Mouse (Mus musculus) cerebral cortex, adult 2 months (tissue): ENCODE results near the gene Tmem44.

Experiments
- WGBS: fragments of 180-500 bp; shearing (Covaris S2); methylation state at CpG from one replicate; pipeline ENCODE4 v1.1.7; 2018; 5-methylcytosine and 5-hydroxymethylcytosine counted together

Tmem44 gene

GRCm38 (mm10) chr16:30499126-30499857 is 51.4 kb downstream of the Tmem44 start:
- WGBS: 58% methylated on average over 16 of the region's 16 CpGs

GRCm38 (mm10) chr16:30497307-30497706 is 53.3 kb downstream of the Tmem44 start:
- WGBS: 92% methylated on average over 5 of the region's 5 CpGs

- WGBS: 94% methylated on average over 6 of the region's 6 CpGs
Measured at GRCm38 (mm10) chr16:30494883-30495282, 55.8 kb downstream of the Tmem44 start.

GRCm38 (mm10) chr16:30491742-30492141 is 58.9 kb downstream of the Tmem44 start:
- WGBS: 78% methylated on average over 4 of the region's 4 CpGs

- 64% methylated on average over 2 of the region's 2 CpGs for WGBS
Measured at GRCm38 (mm10) chr16:30490791-30491190, 59.9 kb downstream of the Tmem44 start.

- 85% methylated on average over 4 of the region's 4 CpGs for WGBS
Measured at GRCm38 (mm10) chr16:30490316-30490715, 60.3 kb downstream of the Tmem44 start.

- 72% methylated on average over 4 of the region's 4 CpGs for WGBS
Measured at GRCm38 (mm10) chr16:30489662-30490061, 61.0 kb downstream of the Tmem44 start.

GRCm38 (mm10) chr16:30486498-30486897 is 64.1 kb downstream of the Tmem44 start:
- WGBS: 84% methylated on average over 4 of the region's 4 CpGs

- WGBS: 94% methylated on average over 5 of the region's 5 CpGs
Measured at GRCm38 (mm10) chr16:30477791-30478190, 72.9 kb downstream of the Tmem44 start.

- WGBS: 89% methylated on average over 3 of the region's 3 CpGs
Measured at GRCm38 (mm10) chr16:30477006-30477405, 73.6 kb downstream of the Tmem44 start.

- WGBS: 45% methylated on average over 10 of the region's 10 CpGs
Measured at GRCm38 (mm10) chr16:30475633-30476461, 74.8 kb downstream of the Tmem44 start.

GRCm38 (mm10) chr16:30472447-30472846 is 78.2 kb downstream of the Tmem44 start:
- 59% methylated on average over 5 of the region's 5 CpGs for WGBS

- WGBS: 85% methylated on average over 2 of the region's 2 CpGs
Measured at GRCm38 (mm10) chr16:30471912-30472311, 78.7 kb downstream of the Tmem44 start.

- WGBS: 90% methylated on average over 6 of the region's 6 CpGs
Measured at GRCm38 (mm10) chr16:30468944-30469343, 81.7 kb downstream of the Tmem44 start.

- 46% methylated on average over 5 of the region's 5 CpGs for WGBS
Measured at GRCm38 (mm10) chr16:30465680-30466298, 84.9 kb downstream of the Tmem44 start.

GRCm38 (mm10) chr16:30464742-30465141 is 85.9 kb downstream of the Tmem44 start:
- 87% methylated on average over 3 of the region's 3 CpGs for WGBS
